Comparison of ENCODE assay signal across 8 mouse cellular contexts in the genomic region with DNA sequence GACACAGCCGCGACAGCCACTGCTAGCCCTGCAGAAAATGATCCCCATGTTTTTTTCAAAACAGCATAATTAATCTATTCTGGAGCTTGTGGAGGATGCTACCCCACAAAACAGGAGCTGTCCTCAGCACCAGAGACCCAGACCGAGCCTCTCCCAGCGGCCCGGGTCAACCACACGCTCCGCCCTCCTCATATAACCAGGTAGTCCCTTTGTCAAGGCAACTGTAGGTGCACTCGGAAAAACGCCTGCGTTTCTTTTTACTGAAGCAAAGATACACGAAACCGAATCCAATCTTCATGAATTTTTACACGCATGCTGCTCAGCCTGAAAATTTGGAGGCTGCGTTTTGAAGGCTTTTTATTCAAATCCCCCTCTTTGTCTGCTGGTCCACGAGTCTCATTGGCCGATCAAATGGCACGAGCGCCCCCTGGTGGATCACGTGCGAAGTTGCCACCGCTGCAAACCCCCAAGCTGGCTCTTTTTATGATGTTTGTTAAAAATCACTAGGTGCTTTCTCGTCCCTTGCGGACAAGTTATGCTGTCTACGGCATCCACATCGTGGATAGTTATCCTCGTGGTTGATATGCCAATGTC. TPM values are rescaled to one million over a fixed set of nuclear protein-coding genes. Genes with fewer than 3 reads are reported as not detected.
A peak's percentile ranks its signal among the peaks of the same experiment; 100 is the strongest.
DNase-seq lines count a peak whose midpoint lies in the region; ATAC-seq and TF ChIP-seq lines count a peak whose summit lies in the region.

No protein-coding gene starts in this region.

- H3K4me3 ChIP-seq in ES-E14 (ENCODE audit: insufficient read depth in 1 of 2, low read depth in 1 of 2, low read length in 2 of 2, poor library complexity in 1 of 2, severe bottlenecking in 1 of 2): peak overlapping the region; percentile 50 to 72
- peak overlapping the region; percentile 34 for H3K4me3 ChIP-seq in forebrain, postnatal 0 days (ENCODE audit: low read depth, low read length)
- peak overlapping the region; percentile 32 for H3K4me3 ChIP-seq in lung, embryonic 15.5 days

- H3K4me1 ChIP-seq in ES-E14 (ENCODE audit: control insufficient read depth in 2 of 2, insufficient read depth in 2 of 2, low read length in 2 of 2, poor library complexity in 1 of 2): no peaks in the 10 kb centered on the region
- H3K4me1 ChIP-seq in forebrain, postnatal 0 days (ENCODE audit: insufficient read depth): peaks cover 33% of the 10 kb centered on the region
- peaks cover 19% of the 10 kb centered on the region for H3K4me1 ChIP-seq in lung, embryonic 15.5 days

- peak; percentile 92 for TF ChIP-seq CTCF in forebrain, postnatal 0 days (IDR thresholded peaks at IDR 0.05; ENCODE audit: low read depth)

- DNase-seq in ES-E14 (ENCODE audit: low read depth, low spot score): peak; percentile 88
- peak; percentile 55 for DNase-seq in c-Kit-positive CD71-positive TER-119-positive erythroid progenitor cells, embryonic 14.5 days (ENCODE audit: low spot score)
- DNase-seq in forebrain, postnatal 0 days: peak; percentile 96
- DNase-seq in layer of hippocampus, adult 8-10 months (ENCODE audit: low spot score in 2 of 2): peak; percentile 79 to 89
- peak; percentile 78 for DNase-seq in ovary, postnatal 14 days (ENCODE audit: low spot score)
- DNase-seq in thymus, postnatal 14 days: peak; percentile 75

- WGBS in forebrain, postnatal 0 days: under 1% methylated on average over 26 of the region's 26 CpGs
- WGBS in lung, embryonic 15.5 days: under 1% methylated on average over 26 of the region's 26 CpGs

- H3K9me3 ChIP-seq in ES-E14 (ENCODE audit: control insufficient read depth, insufficient read depth, low read depth, low read length): no peaks in the 10 kb centered on the region
- no peaks in the 10 kb centered on the region for H3K9me3 ChIP-seq in forebrain, postnatal 0 days (ENCODE audit: low read length)
- H3K9me3 ChIP-seq in lung, embryonic 15.5 days: no peaks in the 10 kb centered on the region

- no peaks in the 10 kb centered on the region for H3K27me3 ChIP-seq in forebrain, postnatal 0 days (ENCODE audit: insufficient read depth, low read length)
- peaks cover 20% of the 10 kb centered on the region; the same call in 1 of the 2 replicates for H3K27me3 ChIP-seq in lung, embryonic 15.5 days

- peak; percentile 83 for ATAC-seq in forebrain, postnatal 0 days
- ATAC-seq in hematopoietic stem cell, adult 5-6 weeks (replicated peaks in 1 of 2; ENCODE audit: insufficient read depth in 1 of 2, low FRiP score in 2 of 2, low TSS enrichment in 1 of 2, low read depth in 1 of 2, poor library complexity in 2 of 2, severe bottlenecking in 2 of 2): peak; percentile 42 to 59
- ATAC-seq in lung, embryonic 15.5 days (ENCODE audit: borderline replicate concordance, extremely low read depth, low FRiP score, low TSS enrichment): peak; percentile 49; the same call in 1 of the 2 replicates

- no peak overlapping the region for H3K9ac ChIP-seq in ES-E14 (ENCODE audit: insufficient read depth, low read depth, low read length, poor library complexity, severe bottlenecking)
- H3K9ac ChIP-seq in forebrain, postnatal 0 days: peak overlapping the region; percentile 72
- H3K9ac ChIP-seq in lung, embryonic 15.5 days: no peak overlapping the region

- H3K36me3 ChIP-seq in ES-E14 (ENCODE audit: control insufficient read depth, insufficient read depth, low read length, poor library complexity, severe bottlenecking): no peaks in the 10 kb centered on the region
- no peaks in the 10 kb centered on the region for H3K36me3 ChIP-seq in forebrain, postnatal 0 days (ENCODE audit: insufficient read depth)
- no peaks in the 10 kb centered on the region for H3K36me3 ChIP-seq in lung, embryonic 15.5 days

- no peak overlapping the region for H3K27ac ChIP-seq in ES-E14 (ENCODE audit: insufficient read depth, low read depth, low read length, poor library complexity, severe bottlenecking)
- peak overlapping the region; percentile 94 for H3K27ac ChIP-seq in forebrain, postnatal 0 days (ENCODE audit: low read depth, low read length)
- H3K27ac ChIP-seq in lung, embryonic 15.5 days: no peak overlapping the region

- in situ Hi-C loops in ES-E14 (cut with MboI; ENCODE audit: low sequenced_read_pairs in 2 of 2, unreplicated experiment in 2 of 2): no loop called here

- peak overlapping the region; percentile 69 for H3K4me2 ChIP-seq in forebrain, postnatal 0 days (ENCODE audit: low read depth)
- peak overlapping the region; percentile 69 for H3K4me2 ChIP-seq in lung, embryonic 15.5 days

TF ChIP-seq in ES-E14, 5 proteins besides CTCF, POLR2A, EP300 and RAD21:
- no peak for TF ChIP-seq HCFC1 (IDR thresholded peaks at IDR 0.05; ENCODE audit: borderline replicate concordance, insufficient read depth, low read length)
- TF ChIP-seq MAFK (IDR thresholded peaks at IDR 0.05; ENCODE audit: insufficient read depth, low read depth, low read length): 0 out of 2 replicates have a peak, but pooled peaks have one; percentile 25
- peak; percentile 84; the same call in 1 of the 2 replicates for TF ChIP-seq ZC3H11A (IDR thresholded peaks at IDR 0.05; ENCODE audit: borderline replicate concordance, low read depth, low read length)

RNA-seq across cellular contexts. Expression of a gene that starts 39.3 kb away (rescaled TPM):
- 0.04 and 0.11 TPM in 2 replicates for total RNA-seq in ES-E14 (2012; rRNA removed)
- 1.9 and 2.0 TPM in 2 replicates for total RNA-seq in forebrain, postnatal 0 days (2014; rRNA removed)
- polyA plus RNA-seq in forebrain, postnatal 0 days (2015; fragmentation: Nextera tagmentation; extraction: Ambion mirVana): 0.30 and 0.59 TPM in 2 replicates
- not detected in 2 replicates for total RNA-seq in hematopoietic stem cell, adult 5-6 weeks (2017)
- total RNA-seq in layer of hippocampus, adult 8-10 months (2022): 1 to 10 TPM; 1.8 to 3.4 (median 2.7) TPM
- 0.15 and 0.36 TPM in 2 replicates for polyA plus RNA-seq in lung, embryonic 15.5 days (2015; fragmentation: Nextera tagmentation; extraction: Ambion mirVana)
